Mouse (Mus musculus) embryonic facial prominence, embryonic 10.5 days (tissue): ENCODE measurements around the gene Pik3r5. TPM values are rescaled to one million over a fixed set of nuclear protein-coding genes. Genes with fewer than 3 reads are reported as not detected.
A peak's percentile ranks its signal among the peaks of the same experiment; 100 is the strongest.

Experiments used
- DNase-seq: peaks from one replicate; pipeline ENCODE4 v3.0.0-alpha.2; 2017; ENCODE audit warnings: low spot score
- H3K27ac ChIP-seq: fragments of 300-500 bp; sonication (generic); replicated peaks from 2 replicates; pipeline ENCODE4 v1.5.1; 2016; ENCODE audit warnings: mild to moderate bottlenecking
- H3K27me3 ChIP-seq: fragments of 300-500 bp; sonication (generic); replicated peaks from 2 replicates; pipeline ENCODE4 v1.6.1; 2016; ENCODE audit warnings: low read depth, mild to moderate bottlenecking; ENCODE audit not compliant: poor library complexity, severe bottlenecking
- H3K36me3 ChIP-seq: fragments of 300-500 bp; sonication (generic); replicated peaks from 2 replicates; pipeline ENCODE4 v1.6.1; 2016; ENCODE audit warnings: mild to moderate bottlenecking, moderate library complexity
- H3K4me1 ChIP-seq: fragments of 300-500 bp; sonication (generic); 2 replicates; pipeline ENCODE4 v1.6.1; 2016
- H3K4me3 ChIP-seq: fragments of 300-500 bp; sonication (generic); 2 replicates; pipeline ENCODE4 v1.5.1; 2016; ENCODE audit warnings: mild to moderate bottlenecking, moderate library complexity
- H3K9me3 ChIP-seq: fragments of 300-500 bp; sonication (generic); 2 replicates; pipeline ENCODE4 v1.6.1; 2016; ENCODE audit warnings: mild to moderate bottlenecking
- WGBS: fragments of 180-500 bp; shearing (Covaris S2); methylation state at CpG from one replicate; pipeline ENCODE4 v1.1.7; 2016; 5-methylcytosine and 5-hydroxymethylcytosine counted together
- polyA plus RNA-seq: library from polyadenylated mRNA; unstranded; fragments of >200 nt; fragmentation: Nextera tagmentation; extraction: Ambion mirVana; gene quantifications from 2 replicates; pipeline ENCODE4 v1.2.1, GENCODE M21; 2016

The Pik3r5 gene
- polyA plus RNA-seq, 1 experiment from 2014 or later = 0.69 TPM

DNA sequence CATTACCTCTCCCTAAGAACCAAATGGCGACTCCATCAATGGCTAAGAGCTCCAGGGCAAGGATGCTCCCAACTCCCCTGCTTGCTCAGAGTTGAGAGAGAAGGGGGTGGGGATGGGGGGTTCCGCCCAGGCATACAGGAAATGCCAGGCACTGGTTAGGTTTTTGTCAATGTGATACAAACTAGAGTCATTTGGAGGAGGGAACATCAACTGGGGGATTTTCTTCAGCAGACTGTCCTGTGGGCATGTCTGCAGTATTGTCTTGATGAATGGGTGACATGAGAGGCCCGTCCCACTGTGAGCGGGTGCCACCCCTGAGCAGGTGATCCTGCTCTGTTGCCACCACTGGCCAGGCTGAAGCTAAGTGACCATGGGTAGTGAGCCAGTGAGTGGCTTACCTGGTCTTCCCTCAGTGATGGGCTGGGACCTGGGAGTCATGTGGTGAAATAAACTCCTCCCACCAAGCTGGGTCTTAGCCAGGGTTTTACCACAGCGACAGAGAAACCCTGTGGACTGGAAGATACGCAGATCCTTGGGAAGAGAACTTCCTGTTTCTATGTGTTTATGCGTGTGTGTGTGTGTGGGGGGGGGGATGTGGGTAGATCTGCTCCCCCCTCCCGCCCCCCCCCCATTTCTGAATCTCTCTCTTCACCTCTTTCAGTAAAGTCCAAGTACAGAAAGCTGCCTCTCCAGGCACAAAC, 67.2 kb downstream of the Pik3r5 start:
- no peak for DNase-seq
- Histone ChIP-seq H3K27ac (no peak overlapping the region), H3K4me3 (no peak overlapping the region), H3K4me1 (peaks cover 8% of the 10 kb centered on the region; the same call in 1 of the 2 replicates), H3K36me3 (no peaks in the 10 kb centered on the region), H3K27me3 (no peaks in the 10 kb centered on the region), H3K9me3 (no peaks in the 10 kb centered on the region)
- WGBS = 69% methylated on average over 8 of the region's 8 CpGs

DNA sequence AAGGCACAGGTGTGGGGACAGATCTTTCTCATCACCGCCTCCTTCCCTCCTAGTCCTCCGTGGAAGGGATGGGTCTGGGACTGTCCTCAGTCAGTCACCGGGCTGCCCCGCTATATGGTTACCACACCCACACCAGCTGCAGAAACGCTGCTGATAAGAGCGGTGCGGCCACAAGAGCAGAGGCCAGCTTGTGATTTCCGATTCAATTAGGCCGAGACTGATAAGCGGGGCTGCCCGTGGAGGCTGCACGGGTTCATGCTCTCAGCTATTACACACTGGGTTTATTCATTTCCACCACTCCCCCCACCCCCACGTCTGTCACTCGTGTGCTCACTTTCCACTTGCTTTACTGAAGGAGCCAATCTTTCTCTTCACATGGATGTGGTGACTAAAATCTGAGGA, 69.0 kb downstream of the Pik3r5 start:
- DNase-seq = no peak
- WGBS = 67% methylated on average over 14 of the region's 14 CpGs
- H3K27ac ChIP-seq = no peak overlapping the region
- no peaks in the 10 kb centered on the region for H3K36me3 ChIP-seq
- no peaks in the 10 kb centered on the region for H3K9me3 ChIP-seq
- peaks cover 8% of the 10 kb centered on the region; the same call in 1 of the 2 replicates for H3K4me1 ChIP-seq
- no peaks in the 10 kb centered on the region for H3K27me3 ChIP-seq
- H3K4me3 ChIP-seq = no peak overlapping the region

DNA sequence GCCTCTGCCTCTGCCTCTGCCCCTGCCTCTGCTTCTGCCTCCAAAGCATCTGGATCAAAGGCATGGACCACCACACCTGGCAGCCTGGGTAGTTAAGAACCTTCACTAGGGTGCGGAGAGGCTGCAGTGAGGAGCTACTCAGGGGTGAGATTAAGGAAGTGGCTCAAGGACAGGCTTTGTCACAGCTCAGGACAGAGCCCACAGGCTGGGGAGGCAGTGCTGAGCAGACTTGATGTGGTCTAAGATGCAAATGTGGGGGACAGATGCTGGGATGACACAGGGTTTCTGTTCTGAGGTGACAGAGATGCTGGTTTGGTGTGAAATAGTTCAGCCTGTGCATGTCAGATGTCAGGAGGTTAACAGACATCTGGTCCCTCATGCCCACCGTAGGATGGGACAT, 70.5 kb downstream of the Pik3r5 start:
- no peak for DNase-seq
- Histone ChIP-seq H3K27ac (no peak overlapping the region), H3K4me3 (no peak overlapping the region), H3K9me3 (no peaks in the 10 kb centered on the region), H3K36me3 (no peaks in the 10 kb centered on the region), H3K4me1 (peaks cover 8% of the 10 kb centered on the region; the same call in 1 of the 2 replicates), H3K27me3 (no peaks in the 10 kb centered on the region)
- WGBS = 70% methylated on average over 2 of the region's 2 CpGs

DNA sequence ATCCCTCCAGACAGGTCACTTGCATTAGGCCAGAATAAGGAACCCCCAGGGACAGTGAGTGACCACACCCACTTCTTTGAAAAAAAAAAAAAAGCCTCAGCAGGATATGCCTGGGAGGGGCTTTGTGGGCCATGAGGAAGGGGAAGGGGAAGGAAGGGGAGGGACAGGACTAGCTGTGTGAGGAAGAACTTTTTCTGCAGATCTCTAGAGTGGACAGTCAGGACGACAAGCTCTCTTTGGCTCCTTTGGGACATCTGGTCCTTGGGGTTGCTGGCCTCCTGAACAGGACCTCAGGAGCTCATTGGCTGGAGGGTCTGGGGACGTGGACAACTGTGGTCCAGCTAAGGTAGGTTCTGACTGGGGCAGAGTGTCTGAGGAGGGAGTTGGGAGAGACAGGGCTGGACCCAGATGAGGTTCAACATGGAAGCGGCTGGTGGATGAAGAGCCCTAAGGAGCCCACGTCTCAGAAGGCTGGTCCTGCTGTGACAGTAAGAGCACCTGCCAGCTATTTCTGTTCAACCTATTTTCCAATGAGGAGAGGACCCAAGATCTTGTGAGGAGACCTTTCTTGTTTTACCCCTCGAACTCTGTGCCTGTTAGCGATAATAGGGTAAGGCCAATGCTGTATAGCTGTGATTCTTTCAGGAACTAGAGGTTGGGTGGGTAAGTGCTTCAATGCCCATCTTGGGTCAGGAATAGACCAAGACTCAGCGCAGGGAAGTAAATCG, 71.1 kb downstream of the Pik3r5 start, which contains the start of gene Pik3r6:
Gene Pik3r6 (plus strand): TSS at position 118 of the 728 bp plus-strand sequence.
- Histone ChIP-seq H3K4me1 (peaks cover 8% of the 10 kb centered on the region; the same call in 1 of the 2 replicates), H3K36me3 (no peaks in the 10 kb centered on the region), H3K9me3 (no peaks in the 10 kb centered on the region), H3K27ac (no peak within 1 kb of the TSS), H3K4me3 (0 out of 2 replicates have a peak within 1 kb of the TSS, but pooled peaks have one; percentile 11), H3K27me3 (no peaks in the 10 kb centered on the region)
- WGBS = 84% methylated on average over 8 of the region's 8 CpGs
- DNase-seq = no peak

DNA sequence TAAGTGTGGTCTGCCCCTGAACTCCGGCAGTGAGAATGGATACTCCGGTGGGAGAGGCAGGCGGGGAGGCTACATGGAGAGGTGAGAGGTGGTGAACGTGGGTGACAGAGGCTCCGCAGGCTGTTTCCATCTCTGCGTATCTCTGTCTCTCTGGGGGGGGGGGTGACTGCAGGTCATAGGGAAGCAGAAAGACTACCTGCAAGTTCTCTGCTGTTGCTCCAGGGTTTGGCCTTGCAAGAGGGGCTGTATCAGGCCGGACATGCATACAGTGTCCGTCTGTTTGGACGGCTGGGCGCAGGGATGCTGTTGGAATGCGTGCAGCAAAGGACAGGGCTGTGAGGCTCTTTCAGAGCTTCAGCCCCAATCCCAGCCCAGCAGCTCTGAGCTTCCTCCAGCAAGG, 73.0 kb downstream of the Pik3r5 start:
- WGBS = 84% methylated on average over 11 of the region's 11 CpGs
- no peaks in the 10 kb centered on the region for H3K9me3 ChIP-seq
- no peaks in the 10 kb centered on the region for H3K36me3 ChIP-seq
- no peaks in the 10 kb centered on the region for H3K27me3 ChIP-seq
- no peak overlapping the region for H3K27ac ChIP-seq
- no peak for DNase-seq
- peaks cover 5% of the 10 kb centered on the region; the same call in 1 of the 2 replicates for H3K4me1 ChIP-seq
- H3K4me3 ChIP-seq = no peak overlapping the region

DNA sequence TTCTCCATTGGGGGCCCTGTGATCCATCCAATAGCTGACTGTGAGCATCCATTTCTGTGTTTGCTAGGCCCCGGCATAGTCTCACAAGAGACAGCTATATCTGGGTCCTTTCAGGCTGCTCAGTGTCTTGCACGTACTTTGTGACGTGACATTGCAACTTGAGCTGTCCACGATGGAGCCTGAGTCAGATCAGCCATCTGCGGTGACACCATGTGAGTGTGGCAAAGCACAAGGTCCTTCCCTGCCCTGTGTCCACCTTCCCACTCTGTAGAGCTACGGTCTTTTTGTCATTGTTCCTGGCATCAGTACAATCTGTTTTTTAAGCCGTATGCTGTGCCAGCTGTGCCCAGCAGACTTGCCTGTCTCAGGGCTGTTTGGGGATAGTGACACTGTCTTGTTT, 75.3 kb downstream of the Pik3r5 start:
- H3K27me3 ChIP-seq = no peaks in the 10 kb centered on the region
- no peak for DNase-seq
- no peak overlapping the region for H3K27ac ChIP-seq
- no peaks in the 10 kb centered on the region for H3K4me1 ChIP-seq
- no peak overlapping the region for H3K4me3 ChIP-seq
- H3K36me3 ChIP-seq = no peaks in the 10 kb centered on the region
- WGBS = 89% methylated on average over 7 of the region's 7 CpGs
- H3K9me3 ChIP-seq = no peaks in the 10 kb centered on the region

DNA sequence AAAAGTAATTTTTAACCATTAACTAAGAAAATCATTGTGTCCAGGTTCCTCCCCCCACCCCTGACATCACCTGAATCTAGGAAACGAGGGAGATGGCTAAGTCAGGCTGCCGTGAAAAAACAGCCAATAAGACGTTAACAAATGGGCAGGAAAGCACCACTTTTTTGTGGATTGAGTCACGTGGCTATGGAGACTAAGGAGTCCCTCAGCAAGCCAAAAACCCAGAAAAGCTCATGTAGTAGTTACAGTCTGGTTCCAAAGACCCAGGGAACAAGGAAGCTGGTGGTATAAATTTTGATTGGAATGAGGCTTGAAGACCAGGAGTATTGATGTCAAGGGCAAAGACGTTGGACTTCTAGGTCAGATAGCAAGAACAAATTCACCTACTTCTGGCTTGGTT, 76.7 kb downstream of the Pik3r5 start:
- H3K36me3 ChIP-seq = no peaks in the 10 kb centered on the region
- no peak for DNase-seq
- no peak overlapping the region for H3K27ac ChIP-seq
- no peaks in the 10 kb centered on the region for H3K27me3 ChIP-seq
- H3K4me3 ChIP-seq = no peak overlapping the region
- H3K9me3 ChIP-seq = no peaks in the 10 kb centered on the region
- H3K4me1 ChIP-seq = no peaks in the 10 kb centered on the region
- 76% methylated on average over 5 of the region's 5 CpGs for WGBS

DNA sequence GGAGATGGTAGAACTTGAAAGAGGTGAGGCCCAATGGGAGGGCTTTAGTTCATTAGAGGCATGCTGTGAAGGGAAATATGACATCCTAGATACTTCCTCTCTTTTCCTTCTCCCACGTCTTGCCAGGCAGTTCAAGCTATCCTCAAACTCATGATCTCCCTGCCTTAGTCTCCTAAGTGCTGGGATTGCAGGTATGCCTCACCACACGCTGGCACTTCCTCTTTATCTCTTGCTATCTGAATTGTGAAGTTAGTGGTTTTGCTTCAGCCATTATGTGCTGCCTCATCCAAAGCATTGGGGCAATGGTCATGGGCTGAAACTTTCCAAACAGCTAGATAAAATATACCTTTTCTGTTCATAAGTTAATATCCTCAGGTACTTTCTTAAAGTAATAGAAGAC, 77.3 kb downstream of the Pik3r5 start:
- no peak for DNase-seq
- no peaks in the 10 kb centered on the region for H3K9me3 ChIP-seq

DNA sequence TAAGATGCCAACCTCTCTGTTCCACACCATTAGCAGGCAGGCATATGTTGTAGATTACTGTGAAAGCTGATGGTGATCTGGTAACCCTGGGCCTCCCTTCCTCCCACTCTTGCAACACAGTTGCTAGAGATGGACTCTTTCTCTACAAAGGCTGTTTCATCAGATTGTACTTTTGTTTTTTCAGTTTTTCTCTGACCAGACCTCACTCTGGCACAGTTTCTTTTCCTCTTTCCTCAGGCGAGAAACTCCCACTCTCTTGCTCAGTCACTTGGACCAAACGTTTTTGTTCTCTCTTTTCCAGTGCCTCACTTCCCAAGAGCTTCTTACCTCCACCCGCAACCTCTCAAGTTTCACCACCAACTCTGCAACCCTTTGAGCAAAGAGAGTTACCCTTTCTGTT, 82.0 kb downstream of the Pik3r5 start:
- 46% methylated on average over 3 of the region's 3 CpGs for WGBS

More for the DNA sequence above, 77.3 kb downstream of the Pik3r5 start:
- WGBS = 74% methylated on average over 2 of the region's 2 CpGs
- Histone ChIP-seq H3K36me3 (no peaks in the 10 kb centered on the region), H3K27me3 (no peaks in the 10 kb centered on the region), H3K4me3 (no peak overlapping the region), H3K4me1 (peaks cover 4% of the 10 kb centered on the region; the same call in 1 of the 2 replicates), H3K27ac (no peak overlapping the region)

DNA sequence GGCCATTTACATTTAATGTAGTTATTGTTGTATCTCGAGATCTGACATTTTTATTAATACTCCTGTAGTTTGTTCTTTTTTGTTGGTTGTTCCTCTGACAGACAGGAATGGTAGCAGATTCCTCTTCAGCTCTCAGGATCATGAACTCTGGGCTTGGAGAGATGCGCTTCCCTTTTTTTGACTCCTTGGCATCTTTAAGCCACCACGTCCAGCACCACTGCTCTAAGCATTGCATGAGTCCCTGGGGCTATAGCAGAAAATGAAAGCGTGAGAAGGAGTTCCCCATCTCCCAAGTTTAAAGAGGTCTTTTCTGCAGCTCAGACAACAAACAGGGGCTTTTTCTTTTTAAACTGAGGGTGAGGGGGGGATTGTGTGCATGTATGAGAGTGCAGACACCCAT, 87.4 kb downstream of the Pik3r5 start:
- peaks cover 7% of the 10 kb centered on the region; the same call in 1 of the 2 replicates for H3K9me3 ChIP-seq

More for the DNA sequence above, 82.0 kb downstream of the Pik3r5 start:
- no peaks in the 10 kb centered on the region for H3K27me3 ChIP-seq
- peaks cover 5% of the 10 kb centered on the region; the same call in 1 of the 2 replicates for H3K4me1 ChIP-seq
- H3K4me3 ChIP-seq = no peak overlapping the region
- peaks cover under 1% of the 10 kb centered on the region; the same call in 1 of the 2 replicates for H3K9me3 ChIP-seq
- no peak for DNase-seq
- H3K27ac ChIP-seq = no peak overlapping the region
- H3K36me3 ChIP-seq = no peaks in the 10 kb centered on the region

DNA sequence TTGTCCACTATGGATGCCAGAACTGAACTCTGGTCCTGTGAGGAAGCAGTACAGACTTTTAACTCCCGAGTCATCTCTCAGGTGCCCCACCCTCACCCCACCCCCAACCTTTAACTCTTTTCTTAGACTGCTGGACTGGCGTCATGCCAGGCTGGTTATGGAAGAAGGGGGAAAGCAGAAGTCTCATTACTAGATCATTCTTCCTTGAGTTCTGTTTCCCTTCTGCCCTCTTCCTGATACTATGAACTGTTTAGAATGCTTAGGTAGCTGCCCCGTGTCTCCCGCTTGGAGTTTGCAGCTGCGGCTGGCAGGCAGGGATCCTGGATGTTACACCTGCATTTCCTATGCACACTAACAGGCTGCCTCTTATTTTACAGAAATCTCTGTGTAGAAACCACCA, 87.9 kb downstream of the Pik3r5 start:
- peaks cover 4% of the 10 kb centered on the region; the same call in 1 of the 2 replicates for H3K4me1 ChIP-seq
- DNase-seq = no peak
- H3K4me3 ChIP-seq = no peak overlapping the region
- no peaks in the 10 kb centered on the region for H3K27me3 ChIP-seq
- peaks cover 7% of the 10 kb centered on the region; the same call in 1 of the 2 replicates for H3K9me3 ChIP-seq
- H3K36me3 ChIP-seq = no peaks in the 10 kb centered on the region
- 91% methylated on average over 5 of the region's 5 CpGs for WGBS
- H3K27ac ChIP-seq = no peak overlapping the region

More for the DNA sequence above, 87.4 kb downstream of the Pik3r5 start:
- WGBS = 89% methylated on average over 4 of the region's 4 CpGs
- Histone ChIP-seq H3K27me3 (no peaks in the 10 kb centered on the region), H3K27ac (no peak overlapping the region), H3K36me3 (no peaks in the 10 kb centered on the region), H3K4me3 (no peak overlapping the region), H3K4me1 (peaks cover 4% of the 10 kb centered on the region; the same call in 1 of the 2 replicates)
- no peak for DNase-seq

DNA sequence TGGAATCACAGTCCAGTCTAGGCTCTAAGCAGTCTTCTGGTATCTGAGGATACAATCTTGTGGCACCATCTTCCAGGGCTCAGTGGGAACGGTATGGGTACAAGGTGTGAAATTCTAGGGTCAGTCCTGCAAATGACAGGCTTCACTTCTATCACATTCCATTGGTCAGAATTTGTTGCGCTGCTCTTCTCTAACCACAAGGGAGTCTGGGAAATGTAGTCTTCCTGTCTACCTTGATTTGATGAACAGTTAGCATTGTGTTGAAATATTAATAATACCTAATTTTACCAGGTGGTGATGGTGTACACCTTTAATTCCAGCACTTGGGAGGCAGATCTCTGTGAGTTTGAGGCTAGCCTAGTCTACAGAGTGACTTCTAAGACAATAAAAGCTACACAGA, 88.5 kb downstream of the Pik3r5 start:
- H3K27ac ChIP-seq = no peak overlapping the region
- DNase-seq = no peak
- no peak overlapping the region for H3K4me3 ChIP-seq
- peaks cover 7% of the 10 kb centered on the region; the same call in 1 of the 2 replicates for H3K9me3 ChIP-seq
- WGBS = 84% methylated on average over 2 of the region's 2 CpGs
- no peaks in the 10 kb centered on the region for H3K36me3 ChIP-seq
- H3K4me1 ChIP-seq = peaks cover 4% of the 10 kb centered on the region; the same call in 1 of the 2 replicates
- no peaks in the 10 kb centered on the region for H3K27me3 ChIP-seq
